Mouse (Mus musculus) kidney, adult 9 months (tissue): ENCODE measurements around the gene Nampt.

Experiments
- DNase-seq: peaks from one replicate; pipeline ENCODE4 v3.0.0; 2022

Gene Nampt

GRCm38 (mm10) chr12:32819416-32819815 is at the start of gene Nampt:
Gene Nampt, plus strand, starts transcription at chr12:32819545.
- DNase-seq = no peak

GRCm38 (mm10) chr12:32770766-32771165 is 48.6 kb upstream of the Nampt start:
- DNase-seq = peak; percentile 59

DNA sequence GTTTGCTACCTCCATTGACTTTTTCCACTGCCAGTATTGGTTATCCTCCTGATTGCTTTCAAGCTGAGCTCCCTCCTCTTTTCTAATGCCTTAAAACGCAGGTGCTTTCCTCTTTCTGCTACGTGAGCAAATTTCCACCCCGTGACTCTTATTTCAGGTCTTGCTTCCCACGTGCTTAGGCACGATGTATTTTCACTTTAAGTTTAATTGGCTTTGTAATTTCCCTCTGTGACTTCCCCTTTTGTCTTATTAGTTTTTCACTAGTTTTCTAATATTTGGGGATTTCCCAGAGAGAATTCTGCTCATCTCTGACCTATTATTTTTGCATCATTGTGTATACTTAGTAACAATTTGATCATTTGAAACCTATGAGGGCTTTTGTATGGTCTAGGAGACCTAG is 44.8 kb upstream of the Nampt start:
- no peak for DNase-seq

DNA sequence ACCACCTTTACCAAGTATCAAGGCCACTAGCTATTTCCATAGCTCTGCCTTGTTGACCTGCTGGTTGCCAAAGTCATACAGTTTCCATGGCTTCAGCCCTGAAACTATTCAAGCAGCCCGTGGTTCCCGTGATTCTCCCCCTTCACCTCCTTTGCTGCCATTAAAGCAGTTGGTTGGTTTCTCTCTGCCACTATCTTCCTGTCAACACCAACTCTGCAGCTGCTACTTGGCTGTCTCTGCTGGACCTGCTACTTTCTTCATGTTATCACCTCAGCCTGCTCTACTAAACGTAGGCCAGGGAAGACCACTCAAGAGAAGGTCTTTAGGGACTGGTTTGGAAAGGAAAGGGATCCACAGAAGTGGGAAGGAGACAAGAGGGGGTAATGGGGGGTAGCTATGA is 30.3 kb upstream of the Nampt start:
- DNase-seq = no peak

DNA sequence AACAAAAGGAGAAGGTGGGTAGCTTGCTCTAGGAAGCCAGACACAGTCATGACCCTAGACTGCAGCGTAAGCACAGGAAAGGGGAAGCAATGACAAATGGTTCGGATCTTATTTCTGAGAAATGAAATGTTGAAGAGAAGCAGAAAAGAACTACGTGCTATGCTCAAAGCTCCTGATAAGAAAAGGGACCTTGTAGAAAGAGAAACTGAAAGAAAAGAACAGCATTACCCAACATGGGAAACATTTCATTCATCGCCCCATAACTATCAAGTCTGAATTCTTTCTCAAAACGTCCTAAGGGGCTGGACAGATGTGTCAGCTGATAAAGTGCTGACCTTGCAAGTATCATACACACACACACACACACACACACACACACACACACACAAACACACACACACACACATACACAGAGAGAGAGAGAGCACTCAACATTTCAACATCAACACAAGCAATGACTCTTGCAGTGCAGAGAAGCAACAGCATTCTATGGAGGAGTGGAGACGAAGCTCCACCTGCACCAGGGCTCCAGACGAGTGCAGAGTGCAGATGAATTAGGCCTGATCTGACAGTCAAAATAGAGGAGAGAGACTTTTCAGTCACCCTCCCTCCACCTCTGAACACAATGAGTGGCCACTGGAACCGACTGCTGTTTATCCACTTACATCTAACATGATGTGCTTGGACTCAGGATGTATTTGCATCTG is 23.4 kb upstream of the Nampt start:
- DNase-seq = no peak

DNA sequence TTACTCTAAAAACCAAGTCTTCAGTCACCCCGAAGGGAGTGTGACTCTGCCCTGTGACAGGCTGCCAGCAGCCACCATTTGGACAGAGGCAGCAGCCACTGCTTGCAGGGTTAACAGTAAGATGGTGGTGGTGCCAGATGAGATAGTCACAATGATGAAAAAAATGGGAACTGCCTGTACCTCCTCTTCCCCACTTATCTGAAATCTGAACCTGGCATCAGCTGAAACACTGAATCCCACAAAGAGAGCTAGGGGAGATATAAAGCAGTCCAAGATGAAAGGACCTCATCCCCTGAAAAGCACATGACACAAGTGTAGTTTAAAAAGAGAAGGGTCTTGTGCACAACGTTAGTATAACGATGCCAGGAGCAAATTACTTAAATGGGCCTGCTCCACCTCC is 21.9 kb upstream of the Nampt start:
- no peak for DNase-seq

DNA sequence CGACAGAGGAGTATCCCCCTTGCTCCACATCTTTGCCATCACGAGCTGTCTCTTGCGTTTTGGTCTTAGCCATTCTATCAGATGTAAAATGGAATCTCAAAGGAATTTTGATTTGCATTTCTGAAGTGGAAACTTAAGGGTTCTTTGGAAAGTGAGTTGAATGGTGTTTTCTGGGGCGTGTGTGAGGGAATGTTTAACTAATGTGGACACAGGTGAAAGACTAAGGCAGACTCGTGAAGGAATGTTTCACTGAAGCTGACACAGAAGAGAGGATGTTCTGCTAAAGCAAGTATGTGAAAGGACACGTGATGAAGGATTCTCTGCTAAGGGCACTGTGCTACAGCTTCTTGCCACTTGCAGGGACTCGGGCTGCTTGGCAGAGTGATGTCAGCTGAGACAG is 18.3 kb upstream of the Nampt start:
- DNase-seq = peak; percentile 30

GRCm38 (mm10) chr12:32805559-32805958 is 13.8 kb upstream of the Nampt start:
- DNase-seq = no peak

DNA sequence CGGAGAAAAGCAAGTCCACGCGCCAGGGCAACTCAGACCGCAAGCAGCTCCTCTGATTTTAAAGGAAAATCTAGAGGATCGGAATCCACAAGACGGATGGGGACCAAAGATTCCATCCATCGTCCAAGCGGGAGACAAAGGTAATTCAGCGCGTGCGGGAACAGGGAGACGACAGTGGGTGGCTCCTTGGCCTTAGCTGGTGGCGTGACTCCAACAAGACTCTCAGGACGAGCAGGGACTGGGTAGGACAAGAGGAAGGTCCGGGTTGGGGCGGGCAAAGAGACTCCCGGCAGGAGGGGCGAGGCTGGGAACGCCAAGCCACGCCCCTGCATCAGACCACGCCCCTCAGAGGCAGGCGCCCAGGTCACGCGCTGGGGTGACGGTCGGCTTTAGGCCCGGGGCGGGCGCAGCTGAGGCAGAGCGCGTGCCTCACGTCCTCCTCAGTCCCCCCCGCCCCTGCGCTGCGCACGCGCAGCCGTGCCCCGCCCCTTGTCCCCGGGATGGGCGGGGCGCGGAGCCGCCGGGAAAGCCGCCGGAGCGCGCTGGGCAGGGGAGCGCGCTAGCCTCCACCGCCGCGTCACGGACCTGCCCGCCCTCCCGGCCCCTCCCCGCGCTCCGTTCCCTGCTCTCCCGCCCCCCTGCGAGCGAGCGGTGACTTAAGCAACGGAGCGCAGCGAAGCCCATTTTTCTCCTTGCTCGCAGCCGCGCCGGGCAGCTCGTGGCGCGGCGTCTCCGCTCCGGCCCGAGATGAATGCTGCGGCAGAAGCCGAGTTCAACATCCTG is 669 bp downstream of the Nampt start:
- DNase-seq = peak; percentile 99

GRCm38 (mm10) chr12:32820688-32821503 is 1.6 kb downstream of the Nampt start:
- DNase-seq = peak; percentile 72

GRCm38 (mm10) chr12:32821504-32822011 is 2.2 kb downstream of the Nampt start:
- DNase-seq = no peak

GRCm38 (mm10) chr12:32822066-32822465 is 2.7 kb downstream of the Nampt start:
- peak; percentile 32 for DNase-seq

DNA sequence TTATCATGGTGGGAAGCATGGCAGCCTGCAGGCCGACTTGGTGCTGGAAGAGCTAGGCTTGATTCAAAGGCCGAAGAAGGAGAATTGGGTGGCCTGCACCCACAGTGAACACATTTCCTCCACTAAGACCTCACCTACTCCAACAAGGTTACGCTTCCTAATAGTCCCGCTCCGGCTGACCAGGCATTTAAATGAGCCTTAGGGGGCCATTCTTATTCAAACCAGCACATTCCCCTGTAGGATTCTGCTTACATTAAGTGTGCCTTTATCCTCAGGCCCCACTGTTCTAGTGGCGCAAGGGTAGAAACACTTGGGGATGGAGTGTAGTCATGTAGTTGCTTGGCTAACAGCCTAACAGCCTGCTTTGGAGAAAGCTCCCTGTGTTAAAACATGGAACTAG is 5.2 kb downstream of the Nampt start:
- DNase-seq = peak; percentile 17

DNA sequence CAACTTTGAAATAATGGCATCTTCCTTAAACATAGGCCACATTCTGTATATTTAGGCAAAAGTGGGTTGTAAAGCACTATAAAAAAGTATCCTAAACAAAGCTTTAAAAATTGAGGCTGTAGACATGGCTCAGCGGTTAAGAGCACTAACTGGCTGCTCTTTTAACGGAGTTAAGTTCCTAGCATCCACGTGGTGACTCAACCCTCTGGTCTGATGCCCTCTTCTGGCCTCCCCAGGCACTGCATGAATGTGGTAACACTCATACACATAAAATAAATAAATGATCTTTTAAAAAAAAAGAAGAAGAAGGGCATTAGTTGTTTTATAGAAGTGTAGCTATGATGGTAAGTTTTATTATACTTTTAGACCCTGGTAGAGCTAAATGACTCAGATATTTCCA is 7.6 kb downstream of the Nampt start:
- peak; percentile 75 for DNase-seq

DNA sequence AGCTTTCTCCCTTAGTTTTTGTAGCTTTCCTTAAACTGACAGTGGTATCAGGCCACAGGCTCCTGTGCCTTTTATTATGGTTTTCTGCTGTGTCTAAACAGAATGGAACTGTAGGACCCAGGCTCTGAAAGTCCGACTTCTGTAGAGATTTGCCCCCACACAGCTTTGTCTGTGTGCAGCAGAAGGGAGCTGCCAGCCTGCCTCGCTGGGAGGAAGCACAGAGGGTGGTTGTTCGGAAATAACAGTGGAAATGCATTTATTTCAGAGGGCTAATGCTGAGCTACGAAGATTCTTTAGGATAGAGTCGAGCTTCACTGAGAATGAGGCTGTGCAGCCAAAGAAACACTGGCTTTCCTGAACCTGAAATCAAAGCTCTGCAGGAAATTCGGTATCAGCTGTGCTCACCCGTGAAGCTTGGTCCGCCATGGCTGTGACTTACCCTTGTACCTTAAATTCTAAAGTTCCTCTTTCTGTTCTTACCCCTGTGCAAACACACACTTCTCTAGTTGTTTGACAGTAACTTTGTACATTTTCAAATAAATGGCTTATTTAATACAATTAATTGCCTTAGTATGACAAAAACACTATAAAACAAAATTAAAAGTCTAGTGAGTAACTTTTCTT is 8.9 kb downstream of the Nampt start:
- DNase-seq = no peak

DNA sequence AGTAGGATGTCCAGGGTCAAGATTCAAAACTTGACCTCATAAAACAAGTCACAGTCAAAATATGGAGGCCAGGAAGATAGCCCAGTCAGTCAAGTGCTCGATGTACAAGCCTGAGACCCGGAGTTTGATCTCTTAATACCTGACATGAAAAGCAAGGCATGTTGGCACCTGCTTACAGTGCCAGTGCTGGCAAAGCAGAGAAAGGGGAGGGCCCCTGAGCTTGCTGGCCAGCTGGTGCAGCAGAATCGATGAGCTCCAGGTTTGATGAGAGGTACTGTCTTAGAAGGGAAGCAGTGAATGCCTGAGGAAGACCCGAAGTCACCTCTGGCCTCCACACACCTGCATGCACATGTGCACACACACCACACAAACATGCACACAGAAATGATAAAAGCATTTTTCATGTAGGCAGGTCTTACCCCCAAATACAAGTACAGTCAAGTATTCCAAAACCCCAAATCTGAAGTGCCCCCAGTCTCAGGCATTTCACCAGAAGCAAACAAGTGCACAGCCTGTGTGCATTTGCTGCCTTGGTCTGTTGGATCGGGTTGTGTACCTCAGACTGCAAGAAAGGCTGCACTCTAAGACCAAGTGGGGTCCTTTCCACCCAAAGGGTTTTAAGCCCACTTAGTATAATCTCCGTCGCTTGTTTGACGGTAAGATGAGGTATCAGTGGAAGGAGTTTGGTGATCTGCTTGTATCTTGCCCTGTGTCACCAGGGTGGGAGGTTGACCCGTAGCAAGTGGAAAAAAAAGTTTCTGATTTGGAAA is 10.2 kb downstream of the Nampt start:
- peak; percentile 76 for DNase-seq

DNA sequence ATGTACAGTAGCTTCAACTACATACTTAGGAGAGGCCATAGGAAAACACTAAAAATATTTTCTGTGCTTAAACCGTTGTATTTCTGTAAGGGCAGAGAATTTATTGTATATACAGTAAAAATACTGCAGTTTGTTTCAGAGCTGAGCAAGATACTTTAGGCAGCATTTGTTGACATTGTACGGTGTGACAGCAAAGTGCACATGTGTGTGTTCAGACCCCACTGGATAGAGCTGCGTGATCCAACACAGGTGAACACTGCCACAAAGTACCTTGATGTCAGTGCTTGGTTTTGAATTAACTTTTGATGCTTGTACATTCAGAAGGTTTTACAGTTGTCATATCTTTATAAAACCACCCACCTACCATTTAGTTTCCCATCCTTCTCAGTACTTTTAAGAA is 12.7 kb downstream of the Nampt start:
- DNase-seq = no peak

- DNase-seq = no peak
Measured at GRCm38 (mm10) chr12:32834781-32835180, 15.4 kb downstream of the Nampt start.

DNA sequence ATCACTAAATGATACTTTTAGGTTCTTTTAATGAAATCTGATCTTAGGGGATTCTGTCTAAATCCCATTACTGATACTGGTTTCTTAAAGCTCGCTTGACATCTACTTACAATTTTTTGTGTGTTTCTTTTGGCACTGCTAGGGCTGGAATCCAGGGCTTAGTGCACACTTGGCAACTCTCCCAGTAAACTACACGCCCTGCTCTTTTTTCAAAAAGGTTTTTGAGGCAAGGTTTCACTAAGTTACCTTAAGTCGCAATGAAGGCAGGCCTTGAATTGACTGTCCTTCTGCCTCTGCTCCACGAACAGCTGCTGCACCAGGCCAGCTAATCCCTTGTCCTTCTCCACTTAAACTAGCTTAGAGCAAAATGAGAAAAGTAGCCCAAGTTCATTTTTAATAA is 15.9 kb downstream of the Nampt start:
- DNase-seq = peak; percentile 69

DNA sequence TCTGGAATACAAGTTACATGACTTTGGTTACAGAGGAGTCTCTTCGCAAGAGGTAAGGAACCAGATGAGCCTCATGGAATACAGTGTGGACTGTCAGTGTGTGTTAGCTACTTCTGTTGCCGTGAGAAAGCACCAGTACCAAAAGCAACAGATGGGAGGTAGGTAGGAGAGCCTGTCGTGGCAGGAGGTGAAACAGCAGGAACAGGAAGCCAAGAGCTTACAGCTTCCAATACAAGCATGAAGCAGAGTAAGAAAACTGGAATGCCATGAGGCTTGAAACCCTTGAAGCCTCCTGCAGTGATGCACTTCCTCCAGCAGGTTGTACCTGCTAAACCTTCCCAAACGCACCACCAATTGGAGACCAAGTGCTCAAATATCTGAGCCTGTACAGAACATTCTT is 19.1 kb downstream of the Nampt start:
- DNase-seq = no peak

GRCm38 (mm10) chr12:32838954-32839353 is 19.6 kb downstream of the Nampt start:
- no peak for DNase-seq

GRCm38 (mm10) chr12:32841442-32841900 is 22.1 kb downstream of the Nampt start:
- DNase-seq = no peak
